Mouse (Mus musculus): ENCODE results near the gene Gm20388.
A peak's percentile ranks its signal among the peaks of the same experiment; 100 is the strongest.
"Not testable (repeated sequence)": the region's sequence is repeated elsewhere in the genome, so short reads cannot be mapped to it uniquely, and the experiment has no call there.

Gene Gm20388

DNA sequence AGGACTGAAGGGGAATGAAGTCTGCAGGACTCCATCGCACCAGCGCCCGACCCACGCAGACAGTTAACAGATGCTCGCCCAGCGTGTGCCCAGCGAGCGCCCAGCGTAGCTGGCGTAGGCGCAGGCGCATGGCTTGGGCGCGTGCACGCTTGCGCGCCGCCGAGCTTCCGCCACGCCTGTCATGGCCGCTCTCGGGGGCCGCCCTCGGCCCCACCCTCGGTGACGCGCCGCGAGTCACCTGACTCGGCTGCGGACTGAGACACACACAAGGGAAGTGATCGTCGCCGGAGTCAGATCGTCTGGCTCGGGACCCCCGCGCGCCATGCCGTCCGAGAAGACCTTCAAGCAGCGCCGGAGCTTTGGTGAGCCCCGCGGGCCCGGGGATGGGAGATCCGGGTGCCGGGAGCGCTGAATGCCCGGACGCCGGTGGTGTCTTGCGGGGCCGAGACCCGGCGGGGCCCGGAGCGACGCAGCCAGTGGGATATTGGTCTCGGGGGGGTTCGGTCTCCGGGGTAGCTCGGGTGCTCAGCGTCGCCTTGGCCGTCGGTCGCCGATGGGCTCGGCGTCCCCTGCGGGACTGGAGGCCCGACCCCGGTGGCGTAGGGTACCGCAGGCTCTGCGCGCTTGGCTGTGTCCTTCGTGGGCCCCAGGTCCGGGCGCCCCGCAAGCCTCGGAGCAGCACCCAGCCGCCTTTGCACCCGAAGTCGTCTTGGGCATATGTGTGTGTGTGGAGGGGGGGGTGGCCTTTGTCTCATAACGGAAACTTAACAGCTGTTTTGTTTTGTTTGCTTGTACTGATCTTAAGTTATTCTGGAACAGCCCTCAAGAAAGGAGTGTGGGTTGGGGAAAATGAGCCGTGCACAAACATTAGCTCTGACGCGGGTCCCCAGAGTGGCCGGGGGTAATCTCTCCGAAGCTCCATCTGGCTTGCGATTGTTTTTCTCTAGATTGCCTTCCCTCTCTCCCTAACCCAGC, 1679.8 kb downstream of the Gm20388 start, which contains the start of gene Map1lc3b:
Gene Map1lc3b (plus strand): TSS at position 159 of the 975 bp plus-strand sequence.
- DNase-seq (ENCODE audit: extremely low spot score), result peak; percentile 95

DNA sequence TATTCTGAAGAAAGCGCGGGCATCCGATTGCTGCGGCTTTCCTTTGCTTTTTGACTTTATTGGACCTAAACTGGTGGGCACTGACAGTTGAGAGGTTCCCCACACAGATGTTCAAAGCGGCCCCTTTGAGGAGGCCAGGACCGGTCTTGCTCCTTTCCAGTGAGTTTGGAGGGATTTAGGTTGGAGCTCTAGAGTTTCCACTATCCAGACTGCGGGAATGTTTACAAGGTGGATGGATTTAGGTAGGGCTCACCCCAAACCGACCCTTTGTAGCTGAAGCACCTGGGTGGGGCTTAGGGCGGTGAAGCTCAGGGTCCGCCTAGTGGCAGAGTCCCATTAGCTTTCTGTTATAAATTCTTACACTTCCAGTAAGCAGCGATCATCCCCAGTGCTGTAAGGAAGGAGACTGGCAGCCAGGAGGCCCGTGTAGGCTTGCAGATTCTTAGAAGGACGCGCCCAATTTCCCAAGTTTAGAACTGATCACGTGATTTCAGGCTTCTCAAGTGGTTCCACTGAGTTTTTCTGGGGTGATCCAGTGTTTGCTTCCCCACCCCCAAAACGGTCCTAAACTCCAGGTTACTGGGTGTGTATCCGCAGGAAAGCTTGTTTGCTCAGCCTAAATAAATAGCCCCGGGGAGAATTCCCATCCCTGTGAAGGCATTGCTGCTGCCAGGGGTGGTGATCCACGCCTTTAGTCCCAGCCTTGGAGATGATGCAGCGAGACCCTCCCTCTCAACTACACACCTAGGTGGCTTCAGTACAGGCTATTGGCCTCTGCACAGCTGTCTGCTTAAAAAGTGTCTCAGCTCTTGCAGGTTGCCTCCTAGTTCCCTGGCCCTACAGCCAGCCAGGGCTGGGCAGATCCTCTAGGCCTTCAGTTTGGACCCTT, 1680.8 kb downstream of the Gm20388 start:
- DNase-seq (ENCODE audit: extremely low spot score), result peak; percentile 33

DNA sequence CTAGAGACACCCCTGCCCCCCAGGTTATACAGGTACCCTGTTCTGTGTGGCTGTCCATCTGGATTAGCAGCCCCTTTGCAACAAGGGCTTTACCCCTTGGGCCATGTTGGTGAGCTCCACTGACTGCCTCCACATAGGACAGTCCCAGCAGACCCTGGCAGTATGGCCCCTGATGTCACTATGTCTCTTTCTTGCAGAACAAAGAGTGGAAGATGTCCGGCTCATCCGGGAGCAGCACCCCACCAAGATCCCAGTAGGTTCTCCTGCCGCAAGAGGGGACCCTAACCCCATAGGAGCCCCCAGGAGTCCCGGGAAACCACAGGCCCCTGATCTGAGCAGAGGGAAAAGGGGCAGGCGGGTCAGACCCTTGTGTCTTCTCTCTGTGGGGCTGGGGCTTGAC, 1682.7 kb downstream of the Gm20388 start:
- no peak for DNase-seq (ENCODE audit: extremely low spot score)

DNA sequence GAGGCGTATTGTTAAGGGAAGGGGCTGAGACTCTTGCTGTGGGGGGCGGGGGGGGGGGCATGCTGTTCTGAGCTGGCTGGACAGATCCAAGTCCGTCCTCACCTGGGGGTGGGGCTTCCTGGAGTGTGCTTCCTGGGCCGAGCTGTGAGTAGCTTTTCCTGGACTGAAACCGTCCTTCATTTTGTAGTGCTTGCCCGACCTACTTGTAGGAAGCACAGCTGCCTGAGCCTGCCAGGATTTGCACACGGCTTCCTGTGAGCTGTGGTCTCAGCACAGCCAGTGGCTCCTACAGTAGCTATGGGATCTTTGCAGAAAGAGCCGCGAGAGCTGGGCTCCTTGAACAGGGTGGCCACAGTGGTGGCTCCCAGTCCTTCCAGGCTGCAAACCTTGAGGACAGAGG, 1683.3 kb downstream of the Gm20388 start:
- no peak for DNase-seq (ENCODE audit: extremely low spot score)

DNA sequence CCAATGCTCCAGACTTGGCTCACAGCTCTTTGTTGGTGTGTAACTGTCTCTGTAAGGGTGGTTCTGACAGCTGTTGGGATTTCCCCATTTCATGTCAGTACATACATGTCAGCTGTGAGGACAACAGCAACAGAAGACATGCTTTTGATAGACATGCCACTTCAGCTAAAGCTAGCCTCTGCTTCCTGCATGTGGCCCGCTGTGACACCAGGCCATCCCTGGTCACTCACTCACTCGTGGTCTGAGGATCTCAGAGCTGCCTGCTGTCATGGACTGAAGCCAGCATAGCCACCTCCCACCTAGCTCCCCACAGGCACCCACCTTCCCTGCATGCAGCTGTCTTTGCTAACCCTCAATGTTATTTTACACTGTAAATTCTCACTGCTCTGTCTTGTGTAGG, 1686.9 kb downstream of the Gm20388 start:
- not testable (repeated sequence) for DNase-seq (ENCODE audit: extremely low spot score)

DNA sequence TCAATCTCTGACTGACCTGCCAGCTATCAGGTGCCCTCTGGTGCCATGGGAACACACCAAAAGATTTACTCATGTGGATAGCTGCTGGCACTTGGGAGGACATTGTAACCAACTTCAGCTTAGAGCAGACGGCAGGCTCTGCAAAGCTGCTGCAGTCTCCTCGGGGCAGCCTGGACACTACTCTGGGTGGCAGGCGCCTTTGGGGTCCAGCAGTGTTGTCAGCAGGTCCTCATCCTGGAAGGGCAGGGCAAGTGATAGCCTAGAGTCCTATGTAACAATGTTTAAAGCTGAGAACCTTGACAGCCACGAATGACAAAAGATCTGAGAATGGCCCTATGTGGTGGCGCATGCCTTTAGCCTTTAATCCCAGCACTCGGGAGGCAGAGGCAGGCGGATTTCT, 1687.5 kb downstream of the Gm20388 start:
- DNase-seq (ENCODE audit: extremely low spot score), result no peak

DNA sequence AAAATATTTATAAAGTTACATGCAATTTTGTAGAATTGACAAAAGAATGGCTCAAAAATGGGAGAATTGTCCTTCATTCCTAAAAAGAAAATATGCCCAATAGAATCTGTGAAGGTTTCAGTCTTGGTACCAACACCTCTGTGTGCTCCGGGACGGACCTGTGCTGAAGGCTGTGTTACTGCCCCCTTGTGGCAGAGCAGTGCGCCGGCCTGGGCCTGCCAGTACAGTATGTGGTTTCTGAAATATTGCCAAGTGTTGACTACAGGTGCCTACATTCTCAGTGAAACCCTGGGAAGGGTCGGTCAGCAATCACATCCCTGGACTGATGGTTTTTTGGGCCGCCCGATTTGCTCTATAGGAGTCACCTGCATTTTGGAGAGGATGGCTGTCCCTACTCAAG, 1688.3 kb downstream of the Gm20388 start:
- peak; percentile 74 for DNase-seq (ENCODE audit: extremely low spot score)

DNA sequence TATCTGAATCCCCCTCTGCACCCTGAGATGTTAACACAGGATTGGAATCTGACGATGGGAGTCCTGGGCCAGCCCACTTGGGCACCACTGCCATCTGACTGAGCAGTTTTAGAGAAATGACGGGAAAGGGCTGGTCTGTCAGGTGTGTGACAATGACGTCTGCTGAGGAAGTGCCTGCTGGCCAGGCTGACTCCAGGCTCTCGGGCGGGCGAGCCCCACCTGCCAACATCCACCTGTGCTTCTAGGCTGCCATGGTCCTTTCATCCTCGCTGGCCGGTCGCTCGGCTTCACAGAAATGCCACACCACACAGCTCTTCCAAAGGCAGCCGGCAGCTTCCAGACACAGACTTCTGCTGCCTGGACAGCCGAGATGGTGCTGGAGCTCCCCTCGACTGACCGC, 1689.2 kb downstream of the Gm20388 start:
- no peak for DNase-seq (ENCODE audit: extremely low spot score)

DNA sequence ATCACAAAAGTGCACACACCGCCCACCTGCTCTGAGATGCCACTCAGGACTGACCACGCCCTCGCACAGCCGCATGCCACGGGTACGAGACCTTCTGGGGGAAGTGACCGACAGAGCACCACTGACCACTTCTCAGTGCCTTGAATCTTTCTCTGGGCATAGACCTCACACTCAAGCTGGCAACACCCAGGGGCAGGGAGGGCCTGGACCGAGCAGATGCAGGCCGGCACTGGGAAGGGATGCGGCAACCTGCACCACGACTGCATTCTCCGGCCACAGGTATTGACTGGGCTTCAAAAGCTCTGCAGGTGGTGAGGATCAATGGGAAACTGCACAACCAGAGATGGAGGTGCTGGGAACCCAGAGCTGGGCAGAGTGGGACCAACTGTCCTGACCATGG, 1691.8 kb downstream of the Gm20388 start:
- no peak for DNase-seq (ENCODE audit: extremely low spot score)

DNA sequence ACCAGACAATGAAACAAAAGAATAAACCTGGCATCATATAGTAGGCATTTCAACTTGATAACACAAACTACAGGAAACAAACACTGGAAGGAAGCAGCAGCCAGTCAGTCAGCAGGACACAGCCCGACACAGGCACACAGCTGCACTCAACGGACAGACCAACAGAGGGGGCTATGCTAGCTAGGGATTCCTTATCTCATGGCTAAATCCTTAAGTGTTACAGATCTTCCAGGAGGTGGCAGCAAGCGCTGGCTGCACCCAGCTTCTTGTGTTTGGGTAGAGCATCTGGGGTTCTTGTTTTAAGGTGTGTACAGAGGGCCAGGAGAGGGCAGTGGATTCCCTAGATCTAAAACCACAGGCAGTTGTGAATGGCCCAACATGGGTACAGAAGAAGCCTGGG, 1692.2 kb downstream of the Gm20388 start:
- peak; percentile 63 for DNase-seq (ENCODE audit: extremely low spot score)

DNA sequence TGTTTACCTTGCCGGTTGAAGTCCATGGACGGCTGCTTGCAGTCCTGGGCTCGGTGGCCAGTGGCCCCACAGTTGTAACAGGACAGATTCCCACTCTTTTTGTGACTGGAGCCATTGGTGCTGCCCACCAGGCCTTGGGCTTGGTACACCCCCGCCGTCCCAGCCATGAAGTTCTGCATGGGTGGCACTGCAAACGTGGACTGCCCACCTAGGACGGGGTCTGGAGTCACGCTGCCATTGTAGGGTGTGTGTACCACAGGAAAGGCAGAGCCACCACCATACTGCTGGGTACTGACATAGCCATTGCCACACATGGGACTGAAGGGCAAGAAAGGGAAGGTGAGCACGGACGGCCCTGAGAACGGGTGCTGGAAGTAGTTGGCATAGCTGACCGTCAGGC, 1693.2 kb downstream of the Gm20388 start:
- DNase-seq (ENCODE audit: extremely low spot score), result no peak

DNA sequence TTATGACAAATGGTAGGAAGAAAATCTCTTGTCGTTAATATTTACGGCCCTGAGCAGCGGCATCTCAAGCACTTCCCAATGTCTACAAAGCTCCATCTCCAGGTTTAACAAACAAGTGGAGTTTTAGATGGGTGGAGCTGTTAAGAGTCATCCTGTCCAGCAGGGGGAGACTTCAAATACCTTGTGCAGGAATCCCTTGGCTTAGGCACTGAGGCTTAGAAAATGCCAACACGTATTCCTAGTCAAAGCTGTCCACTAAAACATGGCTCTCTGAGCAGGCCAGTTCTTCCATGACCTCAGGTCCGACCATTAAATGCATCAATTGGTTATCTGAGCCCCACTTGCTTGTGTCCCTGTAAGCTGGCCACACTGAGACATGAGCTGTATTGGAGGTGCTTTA, 1697.0 kb downstream of the Gm20388 start:
- no peak for DNase-seq (ENCODE audit: extremely low spot score)

DNA sequence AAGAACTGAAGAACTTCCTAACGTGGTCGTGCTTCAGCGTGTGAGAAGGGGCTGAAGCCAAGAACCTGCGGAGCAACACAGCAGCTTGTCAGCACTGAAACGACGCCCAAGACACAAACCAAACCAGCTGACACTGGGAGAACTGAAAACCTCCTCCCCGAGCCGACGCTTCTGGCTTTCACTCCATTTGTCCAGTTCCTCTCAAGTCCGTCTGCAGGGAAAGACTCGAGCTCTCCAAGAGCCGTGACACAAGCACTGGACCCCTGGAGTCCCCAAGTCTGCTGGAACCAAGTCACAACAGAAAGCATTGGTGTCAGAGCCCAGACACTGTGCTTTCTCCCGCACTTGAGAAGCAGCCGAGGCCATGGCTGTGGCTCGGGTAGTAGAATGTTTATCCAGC, 1698.6 kb downstream of the Gm20388 start:
- no peak for DNase-seq (ENCODE audit: extremely low spot score)

DNA sequence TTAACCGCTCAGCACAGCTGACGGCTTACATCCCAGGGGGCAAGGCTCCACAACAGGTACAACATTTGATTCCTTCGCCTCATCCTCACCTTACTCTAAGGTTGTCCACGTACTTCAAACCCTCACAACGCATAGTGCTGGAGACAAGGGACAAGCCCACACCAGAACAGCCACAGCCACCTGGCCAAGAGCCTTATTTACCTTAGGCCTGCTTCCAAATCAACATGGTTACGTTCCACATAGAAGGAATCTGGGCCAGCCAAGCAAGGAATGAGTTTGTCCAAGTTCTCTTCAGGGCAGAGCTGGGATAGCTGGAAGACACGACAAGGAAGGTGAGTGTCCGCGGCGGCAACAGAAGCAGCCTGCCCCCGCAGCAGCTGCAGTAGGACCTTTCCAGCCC, 1699.3 kb downstream of the Gm20388 start:
- no peak for DNase-seq (ENCODE audit: extremely low spot score)

DNA sequence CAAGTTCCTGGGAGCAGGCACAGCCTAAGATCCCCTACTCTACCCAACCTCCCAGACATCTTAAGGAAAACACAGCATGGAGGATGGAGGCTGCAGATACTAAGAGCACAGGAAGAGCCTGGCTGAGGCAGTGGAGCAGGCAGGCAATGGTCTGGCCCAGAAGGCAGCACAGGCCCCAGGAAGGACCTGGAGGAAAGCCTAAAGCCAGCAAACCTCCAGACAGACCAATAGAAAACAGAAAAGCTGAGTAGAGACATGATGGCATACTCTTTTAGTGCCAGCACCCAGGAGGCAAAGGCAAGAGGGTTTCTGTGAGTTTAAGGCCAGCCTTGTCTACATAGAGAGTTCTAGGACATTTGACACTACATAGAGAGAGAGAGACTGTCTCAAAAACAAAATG, 1702.8 kb downstream of the Gm20388 start:
- no peak for DNase-seq (ENCODE audit: extremely low spot score)

DNA sequence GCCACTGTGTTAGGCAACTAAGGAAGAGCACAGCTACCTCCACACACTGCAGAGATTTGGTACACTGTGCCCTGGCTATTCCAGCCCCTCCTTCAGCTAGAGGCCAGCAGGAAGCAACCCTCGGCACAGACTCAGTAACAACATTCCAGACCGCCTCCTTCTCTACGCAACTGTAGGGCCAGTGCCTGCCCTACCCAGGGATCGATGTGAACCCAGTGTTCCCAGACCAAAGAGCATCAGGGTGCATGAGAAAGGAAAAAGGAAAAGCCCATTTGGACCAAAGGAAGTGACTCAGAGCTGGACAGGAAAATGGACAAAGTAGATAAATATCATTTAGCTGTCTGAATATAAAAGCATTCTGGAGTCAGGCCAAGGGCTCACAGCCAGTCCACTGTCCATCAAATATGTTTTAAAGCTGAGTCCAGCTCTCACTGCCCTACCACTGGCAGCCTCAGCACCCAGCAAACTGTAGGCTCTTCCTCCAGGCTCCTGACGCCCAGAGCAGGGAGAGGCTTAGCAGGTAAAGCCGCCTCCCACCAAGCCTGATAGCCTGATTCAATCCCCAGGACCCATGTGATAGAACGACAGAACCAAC, 1708.9 kb downstream of the Gm20388 start:
- DNase-seq (ENCODE audit: extremely low spot score), result no peak

DNA sequence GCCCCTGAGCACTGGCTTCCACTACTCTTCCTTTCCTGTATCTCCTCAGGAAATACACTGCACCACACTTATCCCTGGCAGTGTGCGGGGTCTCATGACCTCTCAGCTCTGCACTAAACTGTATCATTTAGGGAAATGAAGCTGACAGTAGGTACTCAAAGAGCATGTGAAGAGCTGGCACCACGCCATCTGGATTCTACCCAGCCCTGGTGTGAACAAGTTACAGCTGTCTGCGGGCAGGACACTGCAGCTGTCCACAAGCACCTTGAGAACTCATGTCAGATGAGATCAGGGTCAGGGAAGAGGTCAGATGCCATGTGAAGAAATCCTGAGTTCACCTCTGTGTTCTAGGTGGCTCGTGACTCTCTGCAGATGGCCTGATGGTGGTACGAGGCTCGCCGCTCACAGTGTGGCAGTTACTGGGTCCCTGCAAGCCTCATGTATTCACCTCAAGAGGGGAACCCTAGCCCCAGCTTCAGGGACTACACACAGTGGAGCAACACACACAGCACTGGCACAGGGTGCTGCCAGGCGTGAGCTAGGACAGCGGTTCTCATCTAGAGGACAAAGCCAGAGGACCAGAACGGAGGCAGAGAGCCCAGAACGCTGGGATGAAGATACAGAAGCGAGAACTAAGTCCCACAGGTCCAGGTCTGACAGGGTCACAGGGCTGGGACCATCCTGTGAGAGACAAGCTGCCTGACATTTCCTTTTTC, 1710.3 kb downstream of the Gm20388 start:
- no peak for DNase-seq (ENCODE audit: extremely low spot score)

DNA sequence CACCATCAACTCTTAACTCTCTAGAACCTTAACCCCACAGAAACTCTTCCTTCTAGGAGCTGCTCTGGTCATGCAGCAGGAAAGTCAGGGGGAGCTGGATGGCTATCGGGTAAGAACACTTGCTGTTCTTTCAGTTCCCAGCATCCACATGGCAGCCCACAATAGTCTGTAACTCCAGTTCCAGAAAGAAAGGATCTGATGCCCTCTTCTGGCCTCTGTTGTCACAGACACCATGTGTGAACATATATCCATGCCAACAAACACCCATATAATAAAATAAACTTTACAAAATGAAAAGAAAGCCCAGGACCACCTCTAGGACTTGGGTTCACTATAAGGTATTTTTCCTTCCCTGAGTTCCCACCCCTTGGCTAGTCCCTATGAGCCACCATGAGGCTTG, 1711.2 kb downstream of the Gm20388 start:
- DNase-seq (ENCODE audit: extremely low spot score), result no peak

DNA sequence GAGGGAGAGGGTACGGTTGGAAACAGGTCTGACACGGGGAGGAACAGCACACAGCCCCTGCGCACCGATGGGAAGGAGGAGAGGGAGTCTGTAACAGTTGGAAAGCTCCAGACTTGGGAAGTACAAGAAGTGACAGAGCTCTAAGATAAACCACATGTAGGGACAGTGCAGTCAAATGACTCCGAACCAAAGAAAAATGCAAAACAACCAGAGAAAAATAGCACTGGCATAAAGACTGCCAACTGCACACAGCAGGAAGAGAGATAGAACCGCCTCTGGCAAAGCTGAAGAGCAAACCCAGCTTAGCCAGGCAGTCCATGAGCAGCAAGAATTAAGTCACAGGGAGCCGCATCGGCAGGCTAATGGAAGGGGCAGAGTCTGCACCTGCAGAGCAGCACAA, 1712.4 kb downstream of the Gm20388 start:
- DNase-seq (ENCODE audit: extremely low spot score), result no peak

DNA sequence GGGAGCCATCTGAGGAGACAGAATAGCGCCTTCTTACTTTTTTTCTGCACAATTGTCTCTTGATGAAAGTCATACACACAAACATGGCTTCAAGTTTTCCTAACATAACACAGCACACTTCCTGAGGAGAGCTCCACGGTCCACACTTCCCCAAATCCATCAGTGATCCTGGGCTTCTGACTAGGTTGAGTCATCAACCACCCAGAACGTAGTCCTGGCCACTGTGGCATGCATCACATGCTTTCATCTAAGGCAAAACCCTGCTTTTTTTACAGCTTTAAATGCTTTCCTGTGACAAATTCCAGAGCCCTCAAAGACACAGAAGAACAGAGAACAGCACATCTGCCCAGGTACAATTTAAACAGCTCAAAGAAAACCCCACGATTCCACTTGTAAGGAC, 1718.0 kb downstream of the Gm20388 start:
- DNase-seq (ENCODE audit: extremely low spot score), result no peak

DNA sequence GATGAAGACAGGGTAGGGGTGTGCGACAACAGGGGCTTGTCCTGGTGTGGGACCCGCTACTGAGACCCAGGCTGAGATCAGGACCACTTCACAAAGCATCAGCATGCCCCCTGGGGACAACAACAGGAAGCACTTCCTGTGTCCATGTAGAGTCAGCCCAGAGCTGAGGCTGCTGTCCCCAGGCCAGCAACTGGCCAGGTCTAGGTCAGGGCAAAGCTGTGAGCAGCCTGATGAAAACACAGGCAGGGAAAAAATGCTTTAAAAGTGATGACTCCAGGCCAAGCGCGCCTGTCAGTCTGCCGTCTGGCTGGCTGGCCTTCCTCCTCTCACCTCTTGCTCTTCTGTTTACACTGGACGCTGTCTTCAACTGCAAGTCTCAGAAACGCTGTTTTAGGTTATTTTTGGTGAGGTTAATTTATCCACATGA, 1721.0 kb downstream of the Gm20388 start:
- DNase-seq (ENCODE audit: extremely low spot score), result no peak

DNA sequence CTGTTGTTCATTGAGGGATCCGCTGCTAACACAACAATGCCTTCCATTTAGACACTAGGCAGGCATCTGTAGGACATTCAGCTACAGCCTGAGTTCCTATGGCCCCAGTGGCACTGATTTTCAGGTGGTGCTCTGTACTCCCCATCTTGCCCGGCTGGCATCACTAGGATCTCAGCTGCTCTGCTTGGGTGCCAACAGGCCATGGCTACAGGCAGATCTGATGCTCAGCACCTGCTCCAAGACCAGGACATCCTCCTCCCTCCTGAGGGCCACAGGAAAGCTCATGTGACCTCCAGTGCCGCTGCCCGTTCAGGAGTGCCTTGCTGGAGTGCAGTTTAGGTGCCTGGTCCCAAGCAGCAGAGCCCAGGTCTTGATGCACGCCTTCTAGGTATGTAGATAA, 1721.8 kb downstream of the Gm20388 start:
- no peak for DNase-seq (ENCODE audit: extremely low spot score)

Measured in embryo, embryonic 9.5 days (tissue).